Mouse (Mus musculus) liver, embryonic 15.5 days (tissue): Measurements from ENCODE around the gene Stim1. TPM values are rescaled to one million over a fixed set of nuclear protein-coding genes. Genes with fewer than 3 reads are reported as not detected.
A peak's percentile ranks its signal among the peaks of the same experiment; 100 is the strongest.

Source experiments
- ATAC-seq: fragments of 200-750 bp; cut with Nextera tagmentation; 2 replicates; pipeline ENCODE4 v1.8.0; 2017; ENCODE audit warnings: moderate number of reproducible peaks, mild to moderate bottlenecking, moderate library complexity; ENCODE audit not compliant: insufficient read depth
- H3K27ac ChIP-seq: fragments of 300-500 bp; sonication (generic); replicated peaks from 2 replicates; pipeline ENCODE4 v1.5.1; 2015; ENCODE audit warnings: mild to moderate bottlenecking, inconsistent platforms
- H3K27me3 ChIP-seq: fragments of 300-500 bp; sonication (generic); 2 replicates; pipeline ENCODE4 v1.6.1; 2015; ENCODE audit warnings: mild to moderate bottlenecking, inconsistent platforms
- H3K36me3 ChIP-seq: fragments of 300-500 bp; sonication (generic); replicated peaks from 2 replicates; pipeline ENCODE4 v1.6.1; 2015; ENCODE audit warnings: moderate library complexity, mild to moderate bottlenecking, inconsistent platforms
- H3K4me1 ChIP-seq: fragments of 300-500 bp; sonication (generic); replicated peaks from 2 replicates; pipeline ENCODE4 v1.6.1; 2015; ENCODE audit warnings: inconsistent platforms
- H3K4me2 ChIP-seq: fragments of 300-500 bp; sonication (generic); 2 replicates; pipeline ENCODE4 v1.6.1; 2015; ENCODE audit warnings: moderate library complexity, mild to moderate bottlenecking, inconsistent platforms
- H3K4me3 ChIP-seq: fragments of 300-500 bp; sonication (generic); replicated peaks from 2 replicates; pipeline ENCODE4 v1.5.1; 2015; ENCODE audit warnings: mild to moderate bottlenecking, inconsistent platforms
- H3K9ac ChIP-seq: fragments of 300-500 bp; sonication (generic); 2 replicates; pipeline ENCODE4 v1.6.1; 2015; ENCODE audit warnings: moderate library complexity, mild to moderate bottlenecking, inconsistent platforms
- H3K9me3 ChIP-seq: fragments of 300-500 bp; sonication (generic); replicated peaks from 2 replicates; pipeline ENCODE4 v1.6.1; 2016; ENCODE audit warnings: inconsistent platforms
- WGBS: fragments of 180-500 bp; shearing (Covaris S2); methylation state at CpG from one replicate; pipeline ENCODE4 v1.1.7; 2015; ENCODE audit warnings: mixed read lengths; ENCODE audit not compliant: insufficient replicate concordance; 5-methylcytosine and 5-hydroxymethylcytosine counted together
- polyA plus RNA-seq: library from polyadenylated mRNA; unstranded; fragments of >200 nt; fragmentation: Nextera tagmentation; extraction: Ambion mirVana; gene quantifications from 2 replicates; pipeline ENCODE4 v1.2.1, GENCODE M21; 2015

Stim1 gene
- polyA plus RNA-seq, 1 experiment from 2014 or later, result 14.9 TPM

GRCm38 (mm10) chr7:102444301-102444700, 176.7 kb downstream of the Stim1 start:
- H3K4me1 ChIP-seq, result peaks cover 28% of the 10 kb centered on the region
- no peaks in the 10 kb centered on the region for H3K9me3 ChIP-seq
- WGBS, result 27% methylated on average over 2 of the region's 2 CpGs
- H3K4me2 ChIP-seq, result peak overlapping the region; percentile 81
- peak overlapping the region; percentile 94 for H3K4me3 ChIP-seq
- H3K36me3 ChIP-seq, result peaks cover 54% of the 10 kb centered on the region
- peak overlapping the region; percentile 94 for H3K27ac ChIP-seq
- H3K27me3 ChIP-seq, result 0 out of 2 replicates have a peak, but pooled peaks cover 4% of the 10 kb centered on the region
- H3K9ac ChIP-seq, result peak overlapping the region; percentile 61
- peak; percentile 69 for ATAC-seq

- WGBS, result 89% methylated on average over 9 of the region's 9 CpGs
- Histone ChIP-seq H3K4me1 (peaks cover 20% of the 10 kb centered on the region), H3K4me2 (no peak overlapping the region; the same call in 1 of the 2 replicates), H3K27ac (no peak overlapping the region), H3K27me3 (no peaks in the 10 kb centered on the region), H3K4me3 (no peak overlapping the region), H3K36me3 (peaks cover 75% of the 10 kb centered on the region), H3K9me3 (no peaks in the 10 kb centered on the region), H3K9ac (no peak overlapping the region)
- no peak for ATAC-seq
Observed at GRCm38 (mm10) chr7:102446438-102446837, 178.8 kb downstream of the Stim1 start.

- no peak overlapping the region for H3K4me3 ChIP-seq
- no peak overlapping the region for H3K27ac ChIP-seq
- ATAC-seq, result no peak
- WGBS, result 82% methylated on average over 5 of the region's 5 CpGs
- H3K4me2 ChIP-seq, result no peak overlapping the region
- no peaks in the 10 kb centered on the region for H3K4me1 ChIP-seq
- no peak overlapping the region for H3K9ac ChIP-seq
- peaks cover 98% of the 10 kb centered on the region for H3K36me3 ChIP-seq
- no peaks in the 10 kb centered on the region for H3K9me3 ChIP-seq
- no peaks in the 10 kb centered on the region for H3K27me3 ChIP-seq
Observed at GRCm38 (mm10) chr7:102458618-102459380, 191.2 kb downstream of the Stim1 start.

GRCm38 (mm10) chr7:102467566-102467965, 200.0 kb downstream of the Stim1 start:
- Histone ChIP-seq H3K9me3 (no peaks in the 10 kb centered on the region), H3K4me2 (no peak overlapping the region), H3K4me1 (no peaks in the 10 kb centered on the region), H3K9ac (no peak overlapping the region), H3K4me3 (no peak overlapping the region), H3K27me3 (no peaks in the 10 kb centered on the region), H3K27ac (no peak overlapping the region), H3K36me3 (peaks cover 87% of the 10 kb centered on the region)
- no peak for ATAC-seq
- WGBS, result 85% methylated on average over 8 of the region's 8 CpGs

- peaks cover 39% of the 10 kb centered on the region for H3K36me3 ChIP-seq
- no peak overlapping the region for H3K4me2 ChIP-seq
- ATAC-seq, result no peak
- H3K27me3 ChIP-seq, result no peaks in the 10 kb centered on the region
- H3K9ac ChIP-seq, result no peak overlapping the region
- no peaks in the 10 kb centered on the region for H3K9me3 ChIP-seq
- H3K4me1 ChIP-seq, result no peaks in the 10 kb centered on the region
- WGBS, result 61% methylated on average over 5 of the region's 5 CpGs
- no peak overlapping the region for H3K4me3 ChIP-seq
- H3K27ac ChIP-seq, result no peak overlapping the region
Observed at GRCm38 (mm10) chr7:102472675-102473074, 205.1 kb downstream of the Stim1 start.

GRCm38 (mm10) chr7:102476601-102477000, 209.0 kb downstream of the Stim1 start:
- WGBS, result 88% methylated on average over 5 of the region's 5 CpGs
- Histone ChIP-seq H3K4me1 (no peaks in the 10 kb centered on the region), H3K9ac (no peak overlapping the region), H3K4me2 (no peak overlapping the region), H3K27me3 (no peaks in the 10 kb centered on the region), H3K4me3 (no peak overlapping the region), H3K9me3 (no peaks in the 10 kb centered on the region), H3K36me3 (0 out of 2 replicates have a peak, but pooled peaks cover 3% of the 10 kb centered on the region), H3K27ac (no peak overlapping the region)
- ATAC-seq, result no peak

- Histone ChIP-seq H3K9ac (no peak overlapping the region), H3K9me3 (no peaks in the 10 kb centered on the region), H3K27ac (no peak overlapping the region), H3K4me1 (no peaks in the 10 kb centered on the region), H3K4me3 (no peak overlapping the region), H3K27me3 (no peaks in the 10 kb centered on the region), H3K4me2 (no peak overlapping the region), H3K36me3 (0 out of 2 replicates have a peak, but pooled peaks cover 3% of the 10 kb centered on the region)
- WGBS, result 87% methylated on average over 11 of the region's 11 CpGs
- no peak for ATAC-seq
Observed at GRCm38 (mm10) chr7:102477377-102477776, 209.8 kb downstream of the Stim1 start.

GRCm38 (mm10) chr7:102478425-102478824, 210.8 kb downstream of the Stim1 start:
- Histone ChIP-seq H3K36me3 (0 out of 2 replicates have a peak, but pooled peaks cover 3% of the 10 kb centered on the region), H3K27me3 (no peaks in the 10 kb centered on the region), H3K9ac (no peak overlapping the region), H3K4me2 (no peak overlapping the region), H3K4me3 (no peak overlapping the region), H3K4me1 (no peaks in the 10 kb centered on the region), H3K9me3 (no peaks in the 10 kb centered on the region), H3K27ac (no peak overlapping the region)
- ATAC-seq, result no peak
- WGBS, result 65% methylated on average over 4 of the region's 4 CpGs

GRCm38 (mm10) chr7:102478926-102479325, 211.3 kb downstream of the Stim1 start:
- 75% methylated on average over 3 of the region's 3 CpGs for WGBS
- no peaks in the 10 kb centered on the region for H3K27me3 ChIP-seq

GRCm38 (mm10) chr7:102479368-102480078, 211.9 kb downstream of the Stim1 start:
- H3K27ac ChIP-seq, result no peak overlapping the region
- no peak overlapping the region for H3K4me3 ChIP-seq
- ATAC-seq, result no peak
- 0 out of 2 replicates have a peak, but pooled peaks cover 3% of the 10 kb centered on the region for H3K36me3 ChIP-seq
- 69% methylated on average over 5 of the region's 5 CpGs for WGBS
- H3K27me3 ChIP-seq, result no peaks in the 10 kb centered on the region
- no peak overlapping the region for H3K9ac ChIP-seq
- no peaks in the 10 kb centered on the region for H3K9me3 ChIP-seq
- 0 out of 2 replicates have a peak, but pooled peaks cover 7% of the 10 kb centered on the region for H3K4me1 ChIP-seq
- no peak overlapping the region for H3K4me2 ChIP-seq

More at GRCm38 (mm10) chr7:102478926-102479325, 211.3 kb downstream of the Stim1 start:
- Histone ChIP-seq H3K36me3 (0 out of 2 replicates have a peak, but pooled peaks cover 3% of the 10 kb centered on the region), H3K9me3 (no peaks in the 10 kb centered on the region), H3K27ac (no peak overlapping the region), H3K4me2 (no peak overlapping the region), H3K4me3 (no peak overlapping the region), H3K4me1 (0 out of 2 replicates have a peak, but pooled peaks cover 4% of the 10 kb centered on the region), H3K9ac (no peak overlapping the region)
- ATAC-seq, result no peak

GRCm38 (mm10) chr7:102480821-102481220, 213.2 kb downstream of the Stim1 start:
- ATAC-seq, result no peak
- no peak overlapping the region for H3K9ac ChIP-seq
- H3K4me3 ChIP-seq, result no peak overlapping the region
- H3K4me2 ChIP-seq, result no peak overlapping the region
- H3K4me1 ChIP-seq, result peaks cover 12% of the 10 kb centered on the region
- WGBS, result 62% methylated on average over 4 of the region's 4 CpGs
- no peaks in the 10 kb centered on the region for H3K27me3 ChIP-seq
- H3K36me3 ChIP-seq, result 0 out of 2 replicates have a peak, but pooled peaks cover 3% of the 10 kb centered on the region
- no peak overlapping the region for H3K27ac ChIP-seq
- H3K9me3 ChIP-seq, result no peaks in the 10 kb centered on the region
